37 mouse cellular contexts compared by ENCODE assay signal in the genomic region with DNA sequence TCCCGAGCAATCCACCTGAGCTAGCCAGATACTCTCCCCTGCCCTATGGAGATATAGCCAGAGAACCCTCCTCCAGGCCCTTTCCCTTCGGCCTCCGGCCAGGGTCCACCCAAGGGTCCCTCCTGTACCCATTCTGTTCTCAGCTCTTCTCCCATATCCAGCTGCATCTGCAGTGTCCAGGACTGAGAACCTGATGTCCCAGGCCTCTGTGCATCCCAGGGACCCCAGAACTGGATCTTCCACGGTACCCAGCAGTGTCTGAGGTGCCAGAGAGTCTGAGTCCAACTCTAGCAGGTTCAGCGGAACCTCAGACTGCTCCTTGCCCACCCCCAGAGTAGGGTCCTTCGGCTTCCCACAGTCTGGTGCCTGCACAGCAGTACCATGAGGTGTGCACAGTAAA. TPM values are rescaled to one million over a fixed set of nuclear protein-coding genes. Genes with fewer than 3 reads are reported as not detected.
"Had no signal": no experiment of that assay in that cellular context is flagged by ENCODE, and none has a peak within 500 bp of the region (broad histone marks: within the 10 kb centered on the region; RNA-seq: fewer than 3 reads in every experiment).

No protein-coding gene starts in this region.

- H3K4me2 ChIP-seq: embryonic facial prominence, embryonic 12.5 days; embryonic facial prominence, embryonic 13.5 days; embryonic facial prominence, embryonic 15.5 days; forebrain, embryonic 12.5 days; forebrain, embryonic 13.5 days; forebrain, embryonic 15.5 days had no signal

- H3K4me1 ChIP-seq: embryonic facial prominence, embryonic 10.5 days; embryonic facial prominence, embryonic 12.5 days; embryonic facial prominence, embryonic 13.5 days; embryonic facial prominence, embryonic 15.5 days; forebrain, embryonic 10.5 days; forebrain, embryonic 12.5 days; forebrain, embryonic 13.5 days; forebrain, embryonic 15.5 days; heart, embryonic 10.5 days had no signal

- H3K27ac ChIP-seq: embryonic facial prominence, embryonic 10.5 days; embryonic facial prominence, embryonic 12.5 days; embryonic facial prominence, embryonic 13.5 days; embryonic facial prominence, embryonic 15.5 days; forebrain, embryonic 10.5 days; forebrain, embryonic 12.5 days; forebrain, embryonic 13.5 days; forebrain, embryonic 15.5 days; gastrocnemius, adult 2 months; heart, adult 2 months; heart, embryonic 10.5 days had no signal

- H3K9me3 ChIP-seq: embryonic facial prominence, embryonic 10.5 days; embryonic facial prominence, embryonic 12.5 days; embryonic facial prominence, embryonic 13.5 days; embryonic facial prominence, embryonic 15.5 days; forebrain, embryonic 10.5 days; forebrain, embryonic 12.5 days; forebrain, embryonic 13.5 days; forebrain, embryonic 15.5 days; heart, embryonic 10.5 days had no signal

- H3K4me3 ChIP-seq: embryonic facial prominence, embryonic 10.5 days; embryonic facial prominence, embryonic 12.5 days; embryonic facial prominence, embryonic 13.5 days; embryonic facial prominence, embryonic 15.5 days; erythroblast, embryonic 14.5 days; forebrain, embryonic 10.5 days; forebrain, embryonic 12.5 days; forebrain, embryonic 13.5 days; forebrain, embryonic 15.5 days; gastrocnemius, adult 2 months; heart, adult 2 months; heart, embryonic 10.5 days had no signal

- DNase-seq: cerebellum, adult 8-10 months; cerebellum, adult 9-10 months; cerebellum, adult 9-11 months; cerebellum, postnatal 25 days; cerebellum, postnatal 36 days; embryo, embryonic 11 days; forebrain, postnatal 0 days; gastrocnemius, adult 2 months; gastrocnemius, postnatal 10 days; gastrocnemius, postnatal 14 days; gastrocnemius, postnatal 25 days; gastrocnemius, postnatal 36 days; heart, adult 18-20 months; heart, adult 2 months had no signal

- ATAC-seq: forebrain, embryonic 13.5 days; forebrain, embryonic 14.5 days; forebrain, embryonic 15.5 days; forebrain, embryonic 16.5 days; forebrain, postnatal 0 days had no signal

- H3K27me3 ChIP-seq: embryonic facial prominence, embryonic 12.5 days; embryonic facial prominence, embryonic 13.5 days; embryonic facial prominence, embryonic 15.5 days; forebrain, embryonic 12.5 days; forebrain, embryonic 13.5 days; forebrain, embryonic 15.5 days had no signal

- H3K36me3 ChIP-seq: embryonic facial prominence, embryonic 10.5 days; embryonic facial prominence, embryonic 12.5 days; embryonic facial prominence, embryonic 13.5 days; embryonic facial prominence, embryonic 15.5 days; forebrain, embryonic 10.5 days; forebrain, embryonic 12.5 days; forebrain, embryonic 15.5 days; heart, embryonic 10.5 days had no signal

- H3K9ac ChIP-seq: embryonic facial prominence, embryonic 12.5 days; embryonic facial prominence, embryonic 13.5 days; embryonic facial prominence, embryonic 15.5 days; forebrain, embryonic 12.5 days; forebrain, embryonic 13.5 days; forebrain, embryonic 15.5 days; forebrain, postnatal 0 days had no signal

RNA-seq across cellular contexts. Expression of a gene that starts 24.3 kb away (rescaled TPM):
- total RNA-seq: forebrain, postnatal 0 days; gastrocnemius, adult 18-20 months; gastrocnemius, adult 2 months; gastrocnemius, adult 8-10 months; gastrocnemius, postnatal 10 days; gastrocnemius, postnatal 14 days; gastrocnemius, postnatal 25 days; gastrocnemius, postnatal 36 days; gastrocnemius, postnatal 4 days; heart, adult 18-20 months; heart, adult 2 months had no signal
- polyA plus RNA-seq: cortical plate, adult 2 months; embryonic facial prominence, embryonic 10.5 days; embryonic facial prominence, embryonic 11.5 days; embryonic facial prominence, embryonic 12.5 days; embryonic facial prominence, embryonic 13.5 days; embryonic facial prominence, embryonic 14.5 days; embryonic facial prominence, embryonic 15.5 days; erythroblast, embryonic 14.5 days; forebrain, embryonic 10.5 days; forebrain, embryonic 11.5 days; forebrain, embryonic 12.5 days; forebrain, embryonic 13.5 days; forebrain, embryonic 14.5 days; forebrain, embryonic 15.5 days; forebrain, embryonic 16.5 days; forebrain, postnatal 0 days; frontal cortex, adult 2 months; heart, adult 2 months; heart, embryonic 10.5 days had no signal

RNA-seq across cellular contexts. Expression of a gene that starts 29.3 kb away (rescaled TPM):
- total RNA-seq: common myeloid progenitor, adult 5-6 weeks; forebrain, postnatal 0 days; gastrocnemius, adult 18-20 months; gastrocnemius, adult 2 months; gastrocnemius, adult 8-10 months; gastrocnemius, postnatal 10 days; gastrocnemius, postnatal 14 days; gastrocnemius, postnatal 25 days; gastrocnemius, postnatal 36 days; gastrocnemius, postnatal 4 days; granulocyte monocyte progenitor cell, adult 5-6 weeks; heart, adult 18-20 months; heart, adult 2 months had no signal
- polyA plus RNA-seq: cortical plate, adult 2 months; embryonic facial prominence, embryonic 10.5 days; embryonic facial prominence, embryonic 11.5 days; embryonic facial prominence, embryonic 12.5 days; embryonic facial prominence, embryonic 13.5 days; embryonic facial prominence, embryonic 14.5 days; embryonic facial prominence, embryonic 15.5 days; erythroblast, embryonic 14.5 days; forebrain, embryonic 10.5 days; forebrain, embryonic 11.5 days; forebrain, embryonic 12.5 days; forebrain, embryonic 13.5 days; forebrain, embryonic 14.5 days; forebrain, embryonic 15.5 days; forebrain, embryonic 16.5 days; forebrain, postnatal 0 days; frontal cortex, adult 2 months; gonadal fat pad, adult 2 months; heart, adult 2 months; heart, embryonic 10.5 days had no signal

RNA-seq across cellular contexts. Expression of a gene that starts 55.8 kb away (rescaled TPM):
- total RNA-seq: common myeloid progenitor, adult 5-6 weeks; forebrain, postnatal 0 days; gastrocnemius, adult 18-20 months; gastrocnemius, adult 2 months; gastrocnemius, adult 8-10 months; gastrocnemius, postnatal 10 days; gastrocnemius, postnatal 14 days; gastrocnemius, postnatal 25 days; gastrocnemius, postnatal 36 days; gastrocnemius, postnatal 4 days; granulocyte monocyte progenitor cell, adult 5-6 weeks; heart, adult 18-20 months; heart, adult 2 months had no signal
- polyA plus RNA-seq: cortical plate, adult 2 months; embryonic facial prominence, embryonic 10.5 days; embryonic facial prominence, embryonic 11.5 days; embryonic facial prominence, embryonic 12.5 days; embryonic facial prominence, embryonic 13.5 days; embryonic facial prominence, embryonic 14.5 days; embryonic facial prominence, embryonic 15.5 days; erythroblast, embryonic 14.5 days; forebrain, embryonic 10.5 days; forebrain, embryonic 11.5 days; forebrain, embryonic 12.5 days; forebrain, embryonic 13.5 days; forebrain, embryonic 14.5 days; forebrain, embryonic 15.5 days; forebrain, embryonic 16.5 days; forebrain, postnatal 0 days; frontal cortex, adult 2 months; gonadal fat pad, adult 2 months; heart, adult 2 months; heart, embryonic 10.5 days had no signal
